Mouse (Mus musculus) brain, adult 2 months (tissue): ENCODE results near the gene Umps.

Source experiments
- DNase-seq: peaks from one replicate; pipeline ENCODE4 v3.0.0; 2011; ENCODE audit warnings: low read depth, low spot score

Gene Umps

DNA sequence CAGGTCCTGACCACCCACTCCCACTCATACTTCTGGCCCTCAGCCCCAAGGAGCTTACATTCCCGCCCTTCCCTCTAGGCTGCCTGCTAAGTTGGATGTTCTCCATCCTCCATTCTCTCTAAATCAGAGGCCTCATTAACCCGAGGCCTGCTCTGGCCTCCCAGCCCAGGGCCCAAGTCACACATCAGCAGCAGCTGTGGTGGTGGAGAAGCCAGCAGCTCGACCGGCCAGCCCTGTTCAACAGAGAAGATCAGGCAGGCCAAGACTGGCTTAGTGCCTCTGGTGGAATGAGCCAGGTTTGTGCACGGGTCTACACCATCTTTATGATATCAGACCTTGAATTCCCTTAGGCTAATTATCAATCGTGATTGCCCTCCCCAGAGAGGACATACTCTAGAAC is 36.1 kb downstream of the Umps start:
- no peak for DNase-seq

- no peak for DNase-seq
These were observed 37.9 kb downstream of the Umps start for GRCm38 (mm10) chr16:33928788-33929462.

GRCm38 (mm10) chr16:33927263-33927824 is 39.5 kb downstream of the Umps start:
- no peak for DNase-seq

- no peak for DNase-seq
These were observed 43.1 kb downstream of the Umps start for GRCm38 (mm10) chr16:33923758-33924157.

DNA sequence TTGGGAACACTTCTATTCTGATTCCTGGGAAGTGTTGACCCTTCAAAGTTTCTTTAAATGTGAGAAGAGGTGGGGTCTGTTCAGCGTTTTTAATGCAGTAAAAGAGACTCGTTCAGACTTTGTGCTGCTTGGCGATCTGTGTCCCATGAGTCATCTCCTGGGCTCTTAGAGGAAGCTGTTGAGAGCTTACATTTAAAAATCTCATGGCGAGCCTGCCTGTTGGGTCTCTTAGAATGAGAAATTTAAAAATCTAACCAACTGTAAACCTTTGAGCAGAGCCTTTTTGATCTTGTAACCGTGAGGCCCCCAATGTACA is 43.9 kb downstream of the Umps start:
- DNase-seq: no peak

- peak; percentile 72 for DNase-seq
These were observed 44.5 kb downstream of the Umps start for GRCm38 (mm10) chr16:33922111-33923000.

DNA sequence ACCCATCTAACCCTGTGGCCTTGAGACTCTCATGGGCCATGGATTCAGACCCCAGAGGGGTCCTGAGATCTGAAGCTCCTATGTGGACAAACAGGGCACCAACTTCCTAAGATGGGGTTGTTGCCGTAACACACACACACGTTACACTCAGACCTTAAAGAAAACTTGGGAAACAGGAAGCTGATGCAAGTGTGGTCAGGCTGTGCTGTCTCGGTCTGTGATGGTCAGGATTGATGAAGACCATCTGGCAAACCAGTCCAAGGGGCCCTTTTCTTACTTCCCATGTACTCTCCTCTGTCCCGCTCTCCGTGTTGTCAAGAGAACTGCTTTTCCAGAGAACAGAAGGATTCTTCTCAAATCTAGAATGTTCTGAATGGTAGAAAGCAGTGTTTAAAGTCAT is 45.3 kb downstream of the Umps start:
- DNase-seq: no peak

- no peak for DNase-seq
These were observed 48.9 kb downstream of the Umps start for GRCm38 (mm10) chr16:33917926-33918325.

DNA sequence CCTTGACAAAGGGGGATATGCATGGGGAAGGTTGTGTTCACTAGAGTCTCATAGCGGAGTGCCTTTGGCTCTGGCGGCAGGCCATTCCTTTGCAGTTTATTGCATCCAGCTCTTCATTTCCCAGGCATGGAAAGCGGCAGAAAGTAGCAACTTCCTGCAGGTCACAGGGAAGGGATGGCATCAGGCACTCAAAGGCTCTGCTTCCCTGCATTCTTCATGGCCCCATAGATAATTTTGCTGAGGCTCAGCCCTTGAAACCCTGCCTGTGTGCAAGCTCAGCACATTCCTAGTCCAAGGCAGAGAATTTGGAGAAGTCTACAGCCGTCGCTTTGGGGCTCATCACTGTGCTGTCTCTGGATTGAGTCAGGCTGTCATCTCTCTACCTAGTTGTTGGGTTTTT is 49.4 kb downstream of the Umps start:
- DNase-seq: peak; percentile 21

- peak; percentile 66 for DNase-seq
These were observed 50.2 kb downstream of the Umps start for GRCm38 (mm10) chr16:33916473-33917251.

GRCm38 (mm10) chr16:33914997-33915396 is 51.8 kb downstream of the Umps start:
- peak; percentile 52 for DNase-seq

GRCm38 (mm10) chr16:33908239-33908638 is 58.6 kb downstream of the Umps start:
- DNase-seq: no peak
